Mouse (Mus musculus) megakaryocyte-erythroid progenitor cell, adult 5 weeks (primary cell): ENCODE measurements around the gene Ighmbp2. TPM values are rescaled to one million over a fixed set of nuclear protein-coding genes. Genes with fewer than 3 reads are reported as not detected.

Source experiments
- polyA plus RNA-seq: library from polyadenylated mRNA; stranded (reverse); fragments of >175 nt; gene quantifications from 2 replicates; pipeline ENCODE4 v1.2.3, GENCODE M21; 2012

Ighmbp2 gene
- 9.8 and 12.1 TPM in 2 replicates for polyA plus RNA-seq

DNA sequence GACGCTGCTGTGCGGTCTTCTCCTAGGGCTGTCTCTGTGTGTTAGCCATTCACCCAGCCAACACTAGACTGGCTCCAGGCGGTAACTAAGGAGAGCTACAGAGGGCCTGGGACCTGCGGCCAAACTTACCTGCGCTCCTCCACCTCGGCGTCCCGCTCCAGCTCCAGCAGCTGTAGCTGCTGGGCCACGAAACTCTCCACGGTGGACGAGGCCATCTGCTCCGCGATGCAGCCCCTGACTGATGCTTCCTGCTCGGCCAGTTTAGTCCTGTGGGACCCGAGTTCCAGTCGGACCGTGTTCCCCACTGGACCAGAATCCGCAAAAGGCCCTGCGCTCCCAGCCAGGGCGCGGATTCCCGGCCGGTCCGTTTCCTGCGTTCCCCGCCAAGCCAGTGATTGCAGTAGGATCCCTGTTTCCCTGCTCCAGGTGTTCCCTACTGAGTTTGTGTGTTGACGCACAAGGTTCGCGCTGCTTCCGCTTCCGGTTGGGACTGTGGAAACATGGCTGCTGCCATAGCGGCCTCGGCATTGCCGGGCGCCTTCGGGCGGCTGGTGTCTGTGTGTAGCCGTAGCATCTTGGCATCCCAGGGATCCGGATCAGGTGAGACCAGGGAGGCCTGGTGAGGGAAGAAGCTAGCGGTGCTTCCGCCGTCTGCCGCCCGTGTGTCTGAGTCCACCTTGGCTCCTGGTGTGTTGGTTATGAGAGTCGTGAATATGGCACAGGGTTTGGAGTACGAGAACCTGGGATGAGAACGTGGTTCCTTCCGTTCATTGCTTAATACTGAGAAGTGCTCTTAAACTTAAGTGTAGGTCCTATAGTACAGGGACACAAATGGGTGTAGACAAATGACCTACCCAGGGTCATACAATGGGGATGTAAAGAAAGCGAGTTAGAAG is at the start of gene Ighmbp2, which contains the start of gene Mrpl21:
Gene Ighmbp2 (minus strand): TSS at position 446 of the 896 bp plus-strand sequence.
Gene Mrpl21 (plus strand): TSS at position 330 of the 896 bp plus-strand sequence.

GRCm38 (mm10) chr19:3322261-3322969 is 39.6 kb upstream of the Ighmbp2 start, which contains the start of gene Cpt1a:
Gene Cpt1a (plus strand): TSS chr19:3322334.

Other genes starting within 250 kb of the Ighmbp2 start
- gene Mrpl21, start 116 bp downstream of the Ighmbp2 start, polyA plus RNA-seq = 22.8 and 29.1 TPM in 2 replicates
- 19.6 and 23.1 TPM in 2 replicates for gene Cpt1a, start 39.3 kb upstream of the Ighmbp2 start, polyA plus RNA-seq
- 2.0 and 2.2 TPM in 2 replicates for gene Tesmin, start 105.8 kb upstream of the Ighmbp2 start, polyA plus RNA-seq
- gene Gal, start 131.5 kb upstream of the Ighmbp2 start, polyA plus RNA-seq = 0.93 and 2.1 TPM in 2 replicates